Mouse (Mus musculus): ENCODE results near the gene Gmcl1.

Gene Gmcl1

GRCm38 (mm10) chr6:86733183-86733876 lies at the start of gene Gmcl1:
Gene Gmcl1 (minus strand): TSS chr6:86733383.
- peak; percentile 99 for DNase-seq (ENCODE audit: low read depth)

GRCm38 (mm10) chr6:86782342-86782741 lies 49.2 kb upstream of the Gmcl1 start:
- DNase-seq (ENCODE audit: low read depth), result no peak

GRCm38 (mm10) chr6:86781361-86781957 lies 48.3 kb upstream of the Gmcl1 start:
- DNase-seq (ENCODE audit: low read depth), result no peak

GRCm38 (mm10) chr6:86778910-86779594 lies 45.9 kb upstream of the Gmcl1 start:
- DNase-seq (ENCODE audit: low read depth), result no peak

GRCm38 (mm10) chr6:86777181-86777580 lies 44.0 kb upstream of the Gmcl1 start:
- no peak for DNase-seq (ENCODE audit: low read depth)

- no peak for DNase-seq (ENCODE audit: low read depth)
Measured at GRCm38 (mm10) chr6:86776706-86777071, 43.5 kb upstream of the Gmcl1 start.

- DNase-seq (ENCODE audit: low read depth), result no peak
Measured at GRCm38 (mm10) chr6:86776001-86776705, 43.0 kb upstream of the Gmcl1 start.

- DNase-seq (ENCODE audit: low read depth), result no peak
Measured at GRCm38 (mm10) chr6:86774937-86775336, 41.8 kb upstream of the Gmcl1 start.

GRCm38 (mm10) chr6:86773830-86774229 lies 40.6 kb upstream of the Gmcl1 start:
- no peak for DNase-seq (ENCODE audit: low read depth)

- DNase-seq (ENCODE audit: low read depth), result no peak
Measured at GRCm38 (mm10) chr6:86772631-86773030, 39.4 kb upstream of the Gmcl1 start.

GRCm38 (mm10) chr6:86768938-86769337 lies 35.8 kb upstream of the Gmcl1 start:
- DNase-seq (ENCODE audit: low read depth), result no peak

GRCm38 (mm10) chr6:86768186-86768776 lies 35.1 kb upstream of the Gmcl1 start:
- no peak for DNase-seq (ENCODE audit: low read depth)

GRCm38 (mm10) chr6:86767465-86767864 lies 34.3 kb upstream of the Gmcl1 start:
- no peak for DNase-seq (ENCODE audit: low read depth)

GRCm38 (mm10) chr6:86765637-86766059 lies 32.5 kb upstream of the Gmcl1 start:
- no peak for DNase-seq (ENCODE audit: low read depth)

GRCm38 (mm10) chr6:86754105-86754863 lies 21.1 kb upstream of the Gmcl1 start:
- peak; percentile 32 for DNase-seq (ENCODE audit: low read depth)

- DNase-seq (ENCODE audit: low read depth), result no peak
Measured at GRCm38 (mm10) chr6:86752843-86753485, 19.8 kb upstream of the Gmcl1 start.

- no peak for DNase-seq (ENCODE audit: low read depth)
Measured at GRCm38 (mm10) chr6:86750961-86751360, 17.8 kb upstream of the Gmcl1 start.

- DNase-seq (ENCODE audit: low read depth), result no peak
Measured at GRCm38 (mm10) chr6:86749817-86750216, 16.6 kb upstream of the Gmcl1 start.

GRCm38 (mm10) chr6:86747171-86747570 lies 14.0 kb upstream of the Gmcl1 start:
- peak; percentile 77 for DNase-seq (ENCODE audit: low read depth)

GRCm38 (mm10) chr6:86740652-86741051 lies 7.5 kb upstream of the Gmcl1 start:
- DNase-seq (ENCODE audit: low read depth), result no peak

GRCm38 (mm10) chr6:86736830-86737229 lies 3.6 kb upstream of the Gmcl1 start:
- no peak for DNase-seq (ENCODE audit: low read depth)

All from naive thymus-derived CD4-positive, alpha-beta T cell, adult 2 months (primary cell).